Mouse (Mus musculus) cerebellum, adult 2 months (tissue): Measurements from ENCODE around the gene Slc8b1. TPM values are rescaled to one million over a fixed set of nuclear protein-coding genes. Genes with fewer than 3 reads are reported as not detected.

ENCODE experiments used
- DNase-seq, 2 experiments: peaks; one replicate each; pipeline ENCODE4 v3.0.0; 2021
- H3K27ac ChIP-seq: fragments of 200-500 bp; 2 replicates; pipeline ENCODE4 v1.5.1; 2012; ENCODE audit warnings: low read length, control low read depth, inconsistent platforms; ENCODE audit not compliant: insufficient read depth
- H3K27me3 ChIP-seq: fragments of 200-500 bp; 2 replicates; pipeline ENCODE4 v1.6.1; 2012; ENCODE audit warnings: inconsistent platforms, mild to moderate bottlenecking, low read length, moderate library complexity; ENCODE audit not compliant: control insufficient read depth, insufficient read depth
- H3K4me1 ChIP-seq: fragments of 200-500 bp; 2 replicates; pipeline ENCODE4 v1.6.1; 2011; ENCODE audit warnings: low read length; ENCODE audit not compliant: control insufficient read depth, insufficient read depth
- H3K4me3 ChIP-seq: fragments of 200-500 bp; replicated peaks from 2 replicates; pipeline ENCODE3; 2011; ENCODE audit warnings: mild to moderate bottlenecking, low read depth, low read length, control low read depth; ENCODE audit not compliant: insufficient read depth
- CTCF ChIP-seq: fragments of 200-500 bp; IDR thresholded peaks from 2 replicates; pipeline ENCODE4 v1.5.1; 2011; ENCODE audit warnings: low read depth, mild to moderate bottlenecking, control low read depth, low read length, moderate library complexity, borderline replicate concordance; ENCODE audit not compliant: insufficient read depth
- POLR2A ChIP-seq: fragments of 200-500 bp; IDR thresholded peaks from 2 replicates; pipeline ENCODE4 v1.6.1; 2011; ENCODE audit warnings: low read length, control low read depth, borderline replicate concordance; ENCODE audit not compliant: insufficient read depth
- WGBS: fragments of 180-500 bp; shearing (Covaris S2); methylation state at CpG from one replicate; pipeline ENCODE4 v1.1.7; 2018; 5-methylcytosine and 5-hydroxymethylcytosine counted together
- polyA plus RNA-seq: library from polyadenylated mRNA; depleted of rRNA; stranded (reverse); fragments of >200 nt; gene quantifications from 2 replicates; pipeline ENCODE4 v1.2.3, GENCODE M21; 2012

Gene Slc8b1
- polyA plus RNA-seq, 1 experiment, result 8.2 TPM

DNA sequence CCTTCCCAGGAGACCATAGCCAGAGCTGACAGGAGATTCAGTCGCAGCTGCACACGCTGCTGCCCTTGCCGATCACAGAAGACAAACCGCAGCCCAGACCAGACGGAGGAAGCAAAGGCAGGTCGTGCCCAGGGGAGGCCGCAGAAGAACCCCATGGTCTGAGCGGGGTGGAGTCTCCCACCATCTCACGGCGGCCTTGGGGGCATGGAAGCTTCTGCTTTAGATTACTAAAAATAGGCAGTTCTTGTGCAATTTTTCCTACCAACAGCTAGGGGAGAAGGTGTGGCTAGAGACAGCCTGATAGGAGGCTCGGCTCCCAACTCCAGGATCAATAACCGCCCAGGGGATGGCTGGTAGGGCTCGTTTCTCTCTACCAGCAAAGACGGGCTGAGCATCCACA lies 47.8 kb downstream of the Slc8b1 start:
- DNase-seq, result no peak
- Histone ChIP-seq H3K4me1 (peaks cover 45% of the 10 kb centered on the region), H3K4me3 (peak overlapping the region; percentile 6), H3K27me3 (no peaks in the 10 kb centered on the region), H3K27ac (0 out of 2 replicates have a peak overlapping the region, but pooled peaks have one; percentile 38)
- TF ChIP-seq POLR2A (no peak), CTCF (no peak)
- 75% methylated on average over 14 of the region's 14 CpGs for WGBS

DNA sequence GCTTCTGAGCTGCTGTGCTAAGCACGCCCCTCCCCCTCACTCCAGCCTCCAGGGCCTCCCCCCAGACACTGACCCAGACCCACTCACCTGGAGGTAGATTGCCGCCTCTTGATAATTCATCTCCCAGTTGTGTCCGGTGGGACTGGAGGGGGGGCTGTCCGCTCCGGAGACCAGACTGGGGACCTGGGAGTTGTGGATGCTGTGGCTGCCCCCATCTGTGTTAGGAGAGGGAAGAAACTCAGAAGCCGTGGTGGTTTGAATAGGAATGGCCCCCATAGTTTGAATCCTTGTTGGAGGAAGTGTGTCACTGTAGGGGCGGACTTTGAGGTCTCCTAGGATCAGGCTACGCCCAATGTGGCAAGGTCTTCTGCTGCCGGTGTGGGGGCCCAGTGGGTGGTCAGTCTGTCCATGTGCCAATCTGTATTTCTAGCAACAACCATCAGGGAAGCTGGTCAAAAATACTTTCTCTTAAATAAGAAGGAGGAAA lies 49.2 kb downstream of the Slc8b1 start:
- H3K27me3 ChIP-seq, result no peaks in the 10 kb centered on the region
- no peak for TF ChIP-seq POLR2A
- TF ChIP-seq CTCF, result no peak
- peak; percentile 58 to 64 for DNase-seq
- WGBS, result 39% methylated on average over 9 of the region's 9 CpGs
- H3K27ac ChIP-seq, result peak overlapping the region; percentile 63
- peak overlapping the region; percentile 48 for H3K4me3 ChIP-seq
- peaks cover 47% of the 10 kb centered on the region for H3K4me1 ChIP-seq

DNA sequence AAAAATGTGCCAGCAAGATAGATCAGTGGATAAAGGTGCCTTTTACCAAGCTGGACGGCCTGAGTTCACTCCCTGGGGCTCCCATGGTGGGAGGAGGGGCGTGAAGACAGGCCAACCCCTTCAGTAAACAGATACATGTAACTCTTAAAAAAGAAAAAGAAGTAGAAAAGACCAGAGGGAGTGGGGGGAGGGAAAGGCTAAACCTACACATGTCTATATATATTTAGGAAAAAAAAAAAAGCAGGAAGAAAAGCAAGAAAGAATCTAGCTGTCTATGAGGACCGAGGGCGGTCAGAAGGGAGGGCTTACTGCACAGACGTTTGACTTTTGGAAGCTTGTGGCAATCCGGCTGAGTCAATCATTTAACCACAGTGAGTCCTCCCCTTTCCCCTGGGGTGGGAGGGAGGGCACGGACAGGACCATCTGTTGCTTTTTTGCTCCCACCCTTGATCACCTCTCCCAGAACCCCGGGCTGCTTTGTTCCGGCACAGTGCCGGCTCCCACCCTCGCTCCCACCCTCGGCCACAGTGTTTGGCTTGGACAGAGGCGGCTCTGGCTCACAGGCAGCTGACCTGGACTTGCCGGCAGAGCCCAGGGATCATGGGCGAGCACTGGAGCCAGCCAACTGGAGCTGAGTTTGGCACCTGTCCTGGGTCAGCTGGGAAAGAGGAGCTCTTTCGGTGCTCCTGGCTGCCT lies 49.8 kb downstream of the Slc8b1 start:
- 5% methylated on average over 16 of the region's 16 CpGs for WGBS

DNA sequence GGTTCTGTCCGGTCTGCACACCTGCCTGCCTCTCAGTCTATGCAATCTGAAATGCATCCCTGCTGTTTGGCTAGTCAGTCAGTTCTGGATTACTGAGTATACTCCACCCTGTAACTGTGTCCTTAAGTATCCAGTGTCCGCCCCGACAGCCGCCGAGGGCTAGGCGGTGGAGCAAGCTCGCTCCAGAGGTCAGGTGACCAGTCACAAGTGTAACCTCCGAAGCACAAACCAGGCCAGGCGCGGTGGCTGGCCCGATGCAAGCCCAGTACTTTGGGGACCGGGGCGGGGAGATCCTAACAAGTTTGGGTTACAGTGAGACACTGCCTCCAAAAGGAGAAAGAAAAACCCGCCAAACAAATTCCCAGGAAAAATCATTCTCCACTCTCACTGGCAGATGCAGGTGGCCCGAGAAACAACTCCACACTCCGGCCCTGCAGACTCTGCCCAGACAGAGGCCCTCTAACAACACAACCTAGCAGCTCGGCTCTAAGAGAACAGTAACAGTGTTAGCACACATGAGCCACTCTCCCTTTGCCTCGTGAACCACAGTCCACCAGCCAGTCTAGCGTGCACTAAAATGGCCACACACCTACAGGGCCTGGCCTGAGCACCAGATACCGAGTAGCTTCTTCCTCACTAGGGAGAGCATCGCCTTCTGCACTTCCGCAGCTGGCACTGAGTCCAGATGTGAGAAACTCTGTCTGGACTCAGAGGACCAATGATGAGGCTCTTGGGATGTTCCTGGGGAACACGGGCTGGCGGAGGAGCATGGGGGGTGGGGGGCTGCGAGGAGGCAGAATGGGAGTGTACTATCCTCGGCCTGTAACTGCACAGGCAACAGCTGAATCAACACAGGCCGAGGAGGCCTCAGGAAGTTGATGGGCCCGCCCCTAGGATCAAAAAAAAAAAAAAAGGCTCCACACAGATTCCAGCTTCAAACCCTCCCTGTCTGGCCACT lies 52.3 kb downstream of the Slc8b1 start:
- H3K4me1 ChIP-seq, result peaks cover 59% of the 10 kb centered on the region
- H3K4me3 ChIP-seq, result no peak overlapping the region
- no peaks in the 10 kb centered on the region for H3K27me3 ChIP-seq
- peak; percentile 41 to 46 for DNase-seq
- TF ChIP-seq CTCF (no peak), POLR2A (no peak)
- no peak overlapping the region for H3K27ac ChIP-seq
- 72% methylated on average over 28 of the region's 28 CpGs for WGBS

More for the DNA sequence above, 49.8 kb downstream of the Slc8b1 start:
- H3K4me1 ChIP-seq, result peaks cover 51% of the 10 kb centered on the region
- H3K27ac ChIP-seq, result peak overlapping the region; percentile 63
- H3K27me3 ChIP-seq, result no peaks in the 10 kb centered on the region
- peak; percentile 86 to 89 for DNase-seq
- H3K4me3 ChIP-seq, result peak overlapping the region; percentile 48
- TF ChIP-seq POLR2A (no peak), CTCF (no peak)

DNA sequence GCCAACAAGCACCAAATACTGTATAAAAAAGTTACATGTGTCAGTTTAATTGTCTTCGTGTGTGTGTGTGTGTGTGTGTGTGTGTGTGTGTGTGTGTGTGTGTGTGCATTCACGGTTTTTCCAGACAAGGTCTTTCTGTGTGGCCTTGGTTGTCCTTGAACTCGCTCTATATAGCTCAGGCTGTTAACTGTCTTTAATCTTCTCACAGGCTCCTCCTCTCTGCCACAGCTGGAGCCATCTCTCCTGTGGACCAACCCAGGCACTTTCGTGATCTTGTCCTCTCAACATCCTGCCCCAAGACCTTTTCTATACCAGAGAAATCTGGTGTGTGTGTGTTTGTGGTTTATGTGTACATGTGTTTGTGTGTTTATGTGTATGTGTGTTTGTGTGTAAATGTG lies 52.9 kb downstream of the Slc8b1 start:
- TF ChIP-seq CTCF (no peak), POLR2A (no peak)
- Histone ChIP-seq H3K27ac (no peak overlapping the region), H3K4me3 (no peak overlapping the region), H3K4me1 (peaks cover 61% of the 10 kb centered on the region), H3K27me3 (no peaks in the 10 kb centered on the region)
- DNase-seq, result no peak
- 75% methylated on average over 4 of the region's 4 CpGs for WGBS

DNA sequence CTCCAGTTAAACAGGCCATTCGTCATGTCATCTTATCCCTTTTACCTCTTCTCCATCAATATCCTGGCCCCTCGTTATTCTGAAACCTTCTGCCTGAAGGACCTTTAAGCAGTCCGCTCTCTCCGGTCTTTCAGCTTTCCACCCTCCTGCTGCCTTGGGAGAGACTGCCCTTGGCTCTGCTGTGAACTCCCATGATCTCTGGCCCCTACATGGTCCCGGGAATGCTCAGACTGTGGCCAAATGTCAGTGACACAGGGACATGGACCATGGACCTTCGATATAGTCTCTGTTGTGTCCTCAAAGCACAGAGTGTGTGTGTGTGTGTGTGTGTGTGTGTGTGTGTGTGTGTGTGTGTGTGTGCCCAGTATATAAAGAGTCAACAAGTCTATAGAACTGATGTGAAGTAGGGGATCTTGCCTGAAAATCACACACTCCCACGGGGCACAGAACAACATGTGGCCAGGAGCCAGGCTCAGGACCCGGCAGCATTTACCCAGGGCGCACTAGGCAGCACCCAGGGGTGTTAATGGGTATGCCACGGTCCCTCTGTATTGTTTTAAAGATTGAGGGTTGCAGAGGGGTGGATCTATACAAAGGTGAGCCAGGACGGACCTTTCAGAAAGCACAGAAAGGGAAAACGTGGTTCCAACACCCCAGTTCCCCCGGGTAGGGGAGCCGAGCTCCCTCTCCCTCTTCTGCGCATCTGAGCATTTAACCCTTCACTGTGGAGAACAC lies 54.4 kb downstream of the Slc8b1 start:
- WGBS, result 17% methylated on average over 15 of the region's 15 CpGs
- H3K4me3 ChIP-seq, result no peak overlapping the region
- H3K27ac ChIP-seq, result peak overlapping the region; percentile 90
- no peak for TF ChIP-seq CTCF
- no peak for TF ChIP-seq POLR2A
- peak in 1 of 2 experiments; percentile 32 for DNase-seq
- H3K4me1 ChIP-seq, result peaks cover 59% of the 10 kb centered on the region
- no peaks in the 10 kb centered on the region for H3K27me3 ChIP-seq

DNA sequence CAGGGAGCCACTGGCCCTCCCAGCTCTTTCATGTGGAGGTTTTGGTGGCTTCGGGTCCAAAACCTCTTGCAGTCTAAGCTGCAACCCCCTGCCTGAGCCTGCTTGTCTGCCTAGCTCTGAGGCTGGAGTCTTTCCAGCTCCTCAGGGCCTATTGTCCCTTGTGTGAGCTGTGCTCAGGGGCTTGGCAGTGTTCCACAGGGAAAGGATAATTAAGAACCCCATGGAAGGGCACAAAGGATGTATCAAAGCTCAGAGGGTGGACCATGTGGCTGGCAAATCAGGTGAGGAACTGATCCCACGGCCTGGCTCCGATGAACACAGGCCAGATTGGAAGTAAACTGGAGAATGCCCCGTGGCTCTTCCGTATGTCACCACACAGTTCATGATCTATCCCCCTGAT lies 55.1 kb downstream of the Slc8b1 start:
- peak; percentile 85 to 95 for DNase-seq
- Histone ChIP-seq H3K27ac (peak overlapping the region; percentile 90), H3K4me3 (no peak overlapping the region), H3K4me1 (peaks cover 63% of the 10 kb centered on the region), H3K27me3 (no peaks in the 10 kb centered on the region)
- WGBS, result 3% methylated on average over 5 of the region's 5 CpGs
- no peak for TF ChIP-seq CTCF
- TF ChIP-seq POLR2A, result no peak
